Mouse (Mus musculus) midbrain, embryonic 13.5 days (tissue): Measurements from ENCODE around the gene Gm4907. TPM values are rescaled to one million over a fixed set of nuclear protein-coding genes. Genes with fewer than 3 reads are reported as not detected.
"Not testable (repeated sequence)": the region's sequence is repeated elsewhere in the genome, so short reads cannot be mapped to it uniquely, and the experiment has no call there.

ENCODE experiments used
- ATAC-seq: fragments of 200-750 bp; cut with Nextera tagmentation; 2 replicates; pipeline ENCODE4 v1.8.0; 2017; ENCODE audit warnings: mild to moderate bottlenecking, moderate TSS enrichment, moderate library complexity
- H3K27ac ChIP-seq: fragments of 300-500 bp; sonication (generic); 2 replicates; pipeline ENCODE4 v1.5.1; 2015; ENCODE audit warnings: inconsistent platforms, mild to moderate bottlenecking, moderate library complexity
- H3K27me3 ChIP-seq: fragments of 300-500 bp; sonication (generic); 2 replicates; pipeline ENCODE4 v1.6.1; 2015; ENCODE audit warnings: mild to moderate bottlenecking, inconsistent platforms
- H3K36me3 ChIP-seq: fragments of 300-500 bp; sonication (generic); 2 replicates; pipeline ENCODE4 v1.6.1; 2015; ENCODE audit warnings: mild to moderate bottlenecking, inconsistent platforms
- H3K4me1 ChIP-seq: fragments of 300-500 bp; sonication (generic); replicated peaks from 2 replicates; pipeline ENCODE4 v1.6.1; 2015; ENCODE audit warnings: inconsistent platforms
- H3K4me2 ChIP-seq: fragments of 300-500 bp; sonication (generic); replicated peaks from 2 replicates; pipeline ENCODE4 v1.6.1; 2015; ENCODE audit warnings: moderate library complexity, mild to moderate bottlenecking, inconsistent platforms
- H3K4me3 ChIP-seq: fragments of 300-500 bp; sonication (generic); replicated peaks from 2 replicates; pipeline ENCODE4 v1.5.1; 2015; ENCODE audit warnings: mild to moderate bottlenecking, inconsistent platforms
- H3K9ac ChIP-seq: fragments of 300-500 bp; sonication (generic); replicated peaks from 2 replicates; pipeline ENCODE4 v1.6.1; 2015; ENCODE audit warnings: mild to moderate bottlenecking, inconsistent platforms
- H3K9me3 ChIP-seq: fragments of 300-500 bp; sonication (generic); 2 replicates; pipeline ENCODE4 v1.6.1; 2016; ENCODE audit warnings: mild to moderate bottlenecking, inconsistent platforms
- WGBS: fragments of 180-500 bp; shearing (Covaris S2); methylation state at CpG from one replicate; pipeline ENCODE4 v1.1.7; 2015; 5-methylcytosine and 5-hydroxymethylcytosine counted together
- polyA plus RNA-seq: library from polyadenylated mRNA; unstranded; fragments of >200 nt; fragmentation: Nextera tagmentation; extraction: Ambion mirVana; gene quantifications from 2 replicates; pipeline ENCODE4 v1.2.1, GENCODE M21; 2015

Gene Gm4907
- polyA plus RNA-seq: not detected in 2 replicates

DNA sequence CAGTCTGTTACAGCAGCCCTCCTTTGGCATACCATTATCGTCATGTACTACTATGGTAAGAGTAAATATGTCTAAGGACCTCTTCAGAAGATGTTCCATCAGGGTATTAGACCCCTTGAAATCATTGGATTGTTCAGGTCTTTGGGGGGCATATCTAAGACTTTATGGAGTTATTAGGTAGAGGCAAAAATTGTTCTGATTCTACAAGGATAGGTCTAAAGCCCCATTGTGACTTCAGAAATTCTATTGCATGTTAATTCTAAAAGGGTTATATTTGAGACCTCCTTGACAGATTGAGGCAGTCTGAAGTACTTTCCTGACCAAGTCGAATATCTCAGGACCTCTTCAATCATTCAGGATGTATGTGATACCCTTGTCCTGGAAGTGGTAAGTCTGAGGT lies at the start of gene Gm4907:
Gene Gm4907 (plus strand): TSS at position 301 of the 400 bp plus-strand sequence.
- WGBS: 74% methylated on average over 2 of the region's 2 CpGs
- ATAC-seq, H3K27me3 ChIP-seq: not testable (repeated sequence)

DNA sequence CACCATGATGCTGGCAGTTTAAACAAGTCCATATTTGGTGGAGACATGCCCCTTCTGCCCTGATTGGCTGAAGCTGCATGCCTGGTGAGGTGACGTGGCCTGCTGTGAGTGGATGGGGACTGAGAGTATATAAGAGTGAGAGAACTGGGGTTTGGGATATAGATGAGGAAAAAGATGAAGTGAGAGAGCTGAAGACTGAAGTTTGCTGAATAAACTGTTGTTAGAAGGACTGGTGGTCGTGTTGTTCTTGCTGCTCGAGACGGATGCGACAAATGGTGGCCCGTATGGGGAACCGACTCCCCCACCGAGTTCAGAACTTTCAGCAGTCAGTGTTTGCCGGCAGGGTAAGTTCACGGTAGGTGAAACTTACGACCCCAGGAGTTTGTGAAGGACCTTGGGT lies 48.6 kb upstream of the Gm4907 start:
- H3K4me1 ChIP-seq, H3K9ac ChIP-seq, H3K27ac ChIP-seq, H3K4me2 ChIP-seq, H3K36me3 ChIP-seq, ATAC-seq, H3K9me3 ChIP-seq, H3K27me3 ChIP-seq, H3K4me3 ChIP-seq: not testable (repeated sequence)
- WGBS: 88% methylated on average over 11 of the region's 11 CpGs

More for the DNA sequence above, at the start of gene Gm4907:
- not testable (repeated sequence) for H3K4me2 ChIP-seq, H3K36me3 ChIP-seq, H3K9ac ChIP-seq, H3K9me3 ChIP-seq, H3K4me1 ChIP-seq, H3K27ac ChIP-seq, H3K4me3 ChIP-seq

DNA sequence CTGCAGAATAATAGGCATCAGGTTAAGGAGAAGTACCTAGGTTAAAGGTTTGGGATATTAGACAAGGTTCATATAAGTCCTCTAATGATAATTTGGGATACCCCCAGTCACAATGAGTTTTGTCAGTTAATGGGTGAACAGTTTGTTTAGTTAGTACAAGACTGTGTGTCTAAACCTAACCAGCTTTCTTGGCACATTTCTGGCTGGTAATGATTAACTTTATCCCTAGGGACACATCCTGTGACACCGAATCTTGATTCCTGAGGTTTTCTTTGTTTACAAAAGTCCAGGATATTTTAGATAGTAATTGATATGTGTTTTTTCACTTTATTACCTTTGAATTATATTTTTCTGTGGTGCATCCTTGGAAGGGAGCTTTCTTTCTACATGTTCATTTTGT lies 41.4 kb upstream of the Gm4907 start:
- Histone ChIP-seq H3K27me3 (no peaks in the 10 kb centered on the region), H3K27ac (no peak overlapping the region), H3K9ac (no peak overlapping the region), H3K4me2 (no peak overlapping the region), H3K4me3 (no peak overlapping the region), H3K36me3 (no peaks in the 10 kb centered on the region), H3K9me3 (no peaks in the 10 kb centered on the region), H3K4me1 (no peaks in the 10 kb centered on the region)
- 88% methylated on average over 1 of the region's 1 CpGs for WGBS
- no peak for ATAC-seq

DNA sequence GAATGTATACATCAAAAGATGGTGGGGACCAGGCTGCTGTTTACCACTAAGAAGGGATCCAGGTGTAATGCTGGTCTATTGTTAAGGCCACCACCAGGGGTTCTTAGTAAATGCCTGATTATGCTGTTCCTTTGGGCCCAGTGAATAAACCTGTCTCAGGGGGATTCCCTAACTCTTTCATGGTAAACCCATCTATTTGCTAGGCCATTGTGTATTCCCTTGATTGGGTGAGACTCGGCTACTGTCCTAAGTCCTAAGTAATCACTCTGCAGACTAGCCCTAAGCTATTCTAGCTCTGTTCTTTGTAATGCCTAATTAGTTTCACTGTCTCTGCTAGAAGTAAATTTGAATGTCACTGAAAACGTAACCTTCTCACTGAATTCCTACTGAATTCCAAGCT lies 71.8 kb downstream of the Gm4907 start:
- no peak for ATAC-seq
- no peak overlapping the region for H3K4me2 ChIP-seq
- no peaks in the 10 kb centered on the region for H3K4me1 ChIP-seq
- no peak overlapping the region for H3K9ac ChIP-seq
- WGBS: 53% methylated on average over 2 of the region's 2 CpGs
- H3K27me3 ChIP-seq: no peaks in the 10 kb centered on the region
- no peaks in the 10 kb centered on the region for H3K9me3 ChIP-seq
- no peak overlapping the region for H3K4me3 ChIP-seq
- H3K36me3 ChIP-seq: no peaks in the 10 kb centered on the region
- H3K27ac ChIP-seq: no peak overlapping the region

Other genes starting within 250 kb of the Gm4907 start
- gene Wdr44, start 189.5 kb upstream of the Gm4907 start, polyA plus RNA-seq: 13.9 and 14.3 TPM in 2 replicates
- not detected in 2 replicates for gene Gm4985, start 76.4 kb downstream of the Gm4907 start, polyA plus RNA-seq